Mouse (Mus musculus) right cerebral cortex, postnatal 4 days (tissue): Measurements from ENCODE around the gene Inhbe.

Experiments
- DNase-seq: peaks from one replicate; pipeline ENCODE4 v3.0.0-alpha.2; 2022

Gene Inhbe

DNA sequence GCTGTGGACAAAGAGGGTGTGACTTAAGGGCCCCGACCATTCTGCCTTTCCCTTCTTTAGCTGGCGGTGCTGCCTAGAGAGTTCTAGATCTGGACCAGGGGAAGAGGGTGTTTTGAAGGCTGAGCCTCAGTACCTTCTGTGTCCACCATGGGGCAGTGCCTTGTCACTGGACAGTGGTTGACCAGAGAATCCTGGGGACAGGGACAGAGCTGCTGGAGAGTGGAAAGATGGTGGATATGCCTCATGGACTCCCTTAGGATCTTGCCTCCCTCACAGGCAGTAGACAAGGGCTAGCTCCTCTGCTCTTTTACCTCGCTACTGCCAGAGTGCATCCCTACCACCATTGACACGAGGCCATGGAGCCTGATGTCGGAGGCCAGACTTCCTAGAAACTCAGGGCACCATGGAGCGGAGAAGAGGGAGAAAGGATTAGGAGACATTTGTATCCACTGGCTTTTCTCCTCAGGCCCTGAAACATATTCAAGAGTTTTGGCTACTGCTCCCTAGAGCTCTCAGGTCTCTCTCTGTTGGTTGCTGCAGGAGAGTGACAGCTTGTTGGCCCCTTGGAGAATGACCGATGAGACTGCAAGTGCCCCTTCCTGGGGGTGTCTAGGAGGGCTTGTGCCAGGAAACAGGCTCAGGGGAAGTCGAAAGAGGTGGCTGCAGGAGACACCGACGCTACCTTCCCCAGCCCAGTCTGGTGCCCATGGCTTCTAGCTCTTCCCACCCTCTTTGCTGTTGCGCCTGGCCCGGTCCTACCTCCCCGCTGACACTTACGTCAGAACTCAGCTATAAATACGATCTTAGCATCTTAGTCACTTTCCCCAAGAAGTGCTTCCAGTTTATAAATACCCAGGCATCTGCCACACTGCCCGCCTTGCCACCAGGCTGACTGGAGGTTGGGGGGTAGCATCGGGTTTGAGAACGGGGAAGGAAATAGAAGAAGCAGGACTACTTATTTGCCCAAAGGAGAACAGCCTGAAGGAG lies at the start of gene Inhbe:
Gene Inhbe, minus strand, starts transcription at position 503 of the 987 bp plus-strand sequence.
- DNase-seq: peak; percentile 53

- DNase-seq: no peak
Observed at GRCm38 (mm10) chr10:127391774-127392173, 37.6 kb upstream of the Inhbe start.

DNA sequence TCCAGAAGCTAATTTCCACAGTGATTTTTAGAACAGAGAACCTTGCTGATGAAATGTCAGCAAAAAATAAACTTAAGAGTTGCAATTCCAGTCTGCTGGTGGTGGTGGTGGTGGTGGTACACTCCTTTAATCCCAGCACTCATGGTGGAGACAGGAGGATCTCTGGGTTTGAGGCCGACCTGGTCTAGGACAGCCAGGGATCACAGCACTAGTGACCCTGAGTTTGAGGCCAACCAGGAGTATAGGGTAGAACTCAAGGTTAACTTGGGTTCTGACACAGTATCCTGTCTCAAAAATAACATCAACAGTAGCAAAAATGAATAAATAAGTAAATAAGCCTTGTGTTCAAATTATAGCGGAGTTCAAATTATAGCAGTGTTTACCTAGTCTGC lies 27.5 kb upstream of the Inhbe start:
- DNase-seq: no peak

DNA sequence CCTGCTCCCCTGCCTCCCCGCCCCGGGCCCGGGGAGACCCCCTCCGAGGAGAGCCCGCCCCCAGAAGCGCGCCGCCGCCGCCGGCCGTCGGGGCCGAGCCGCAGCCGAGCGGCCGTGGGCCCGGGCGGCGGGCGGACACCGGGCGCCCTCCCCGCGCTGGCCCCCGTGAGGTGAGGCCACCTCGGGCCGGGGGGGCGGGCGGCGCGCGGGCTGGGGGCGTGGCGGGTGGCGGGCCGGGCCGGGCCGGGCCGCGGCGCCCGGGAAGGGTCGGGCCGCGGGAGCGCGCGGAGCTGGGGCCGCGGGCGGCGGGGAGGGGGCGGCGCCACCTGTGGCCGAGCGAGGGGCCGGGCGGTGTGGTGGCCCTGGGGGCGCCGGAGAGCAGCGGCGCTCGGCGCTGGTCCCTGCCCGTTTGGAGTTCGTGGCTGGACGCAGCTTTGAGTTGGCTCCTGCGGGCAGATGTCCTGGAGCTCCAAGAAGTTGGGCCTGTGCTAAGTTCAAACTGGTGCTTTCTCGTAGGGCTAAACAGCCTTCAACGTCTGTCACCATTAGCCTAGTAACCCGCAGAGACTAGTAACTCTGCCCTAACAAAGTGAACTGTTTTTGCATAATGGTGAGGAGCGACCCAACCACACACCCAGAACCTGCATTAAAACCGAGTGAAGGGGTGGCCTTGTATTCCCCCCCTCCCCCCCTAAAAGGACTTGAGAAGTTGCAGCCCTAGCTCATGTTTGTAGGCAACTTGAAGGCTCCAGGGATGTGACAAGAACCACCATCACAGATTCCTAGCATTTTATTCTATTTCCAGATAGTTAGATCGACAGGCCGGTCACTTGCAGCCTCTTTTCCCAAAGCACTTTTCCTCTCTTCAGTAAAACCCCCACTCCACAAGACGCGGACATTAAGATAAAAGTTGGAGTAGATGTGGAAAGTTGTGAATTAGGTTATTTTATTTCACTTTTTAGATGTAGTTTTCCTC lies 26.8 kb upstream of the Inhbe start:
- DNase-seq: peak; percentile 54

DNA sequence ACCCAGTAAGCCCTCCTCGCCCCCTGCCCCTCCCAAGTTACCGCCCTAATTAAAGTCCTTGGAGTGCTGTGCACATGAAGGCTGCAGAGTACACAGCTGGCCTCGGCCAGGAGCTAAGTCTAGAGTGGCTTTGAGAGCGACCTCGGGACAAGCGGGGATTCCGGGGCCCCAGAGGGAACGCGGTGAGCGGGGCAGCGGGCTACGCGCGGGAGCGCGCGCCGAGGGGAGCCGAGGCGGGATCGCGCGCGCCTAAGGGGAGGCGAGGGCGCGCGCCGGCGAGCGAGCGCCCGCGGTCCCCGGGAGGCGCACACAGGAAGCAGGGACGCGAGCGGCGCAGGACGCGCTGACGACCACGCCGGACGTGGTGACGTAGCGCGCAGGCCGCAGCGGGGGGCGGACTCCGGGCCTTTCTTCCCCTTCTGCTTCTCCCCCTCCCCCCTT lies 26.1 kb upstream of the Inhbe start, which contains the start of gene R3hdm2:
Gene R3hdm2, plus strand, starts transcription at position 77 of the 441 bp plus-strand sequence.
- peak; percentile 91 for DNase-seq

GRCm38 (mm10) chr10:127379654-127380053 lies 25.4 kb upstream of the Inhbe start:
- no peak for DNase-seq

DNA sequence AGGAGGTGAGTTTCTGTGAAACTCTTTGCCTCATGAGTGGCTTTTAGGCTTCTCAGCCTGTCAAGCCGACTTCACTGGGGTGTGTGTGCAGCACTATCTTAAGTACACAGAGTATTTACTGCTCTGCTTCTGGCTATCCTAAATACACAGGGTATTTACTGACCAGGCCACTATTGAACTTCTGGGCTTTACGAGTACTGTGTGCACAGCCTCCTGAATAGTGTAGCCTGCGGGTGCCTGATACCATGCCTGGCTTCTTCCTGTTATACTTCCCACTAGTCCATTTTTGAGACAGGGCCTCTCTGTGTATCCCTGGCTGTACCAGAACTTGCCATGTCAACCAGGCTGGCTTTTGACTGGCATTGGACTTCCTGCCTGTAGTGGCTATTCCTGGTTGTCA lies 23.5 kb upstream of the Inhbe start:
- DNase-seq: no peak

- DNase-seq: no peak
Observed at GRCm38 (mm10) chr10:127371023-127371422, 16.8 kb upstream of the Inhbe start.

DNA sequence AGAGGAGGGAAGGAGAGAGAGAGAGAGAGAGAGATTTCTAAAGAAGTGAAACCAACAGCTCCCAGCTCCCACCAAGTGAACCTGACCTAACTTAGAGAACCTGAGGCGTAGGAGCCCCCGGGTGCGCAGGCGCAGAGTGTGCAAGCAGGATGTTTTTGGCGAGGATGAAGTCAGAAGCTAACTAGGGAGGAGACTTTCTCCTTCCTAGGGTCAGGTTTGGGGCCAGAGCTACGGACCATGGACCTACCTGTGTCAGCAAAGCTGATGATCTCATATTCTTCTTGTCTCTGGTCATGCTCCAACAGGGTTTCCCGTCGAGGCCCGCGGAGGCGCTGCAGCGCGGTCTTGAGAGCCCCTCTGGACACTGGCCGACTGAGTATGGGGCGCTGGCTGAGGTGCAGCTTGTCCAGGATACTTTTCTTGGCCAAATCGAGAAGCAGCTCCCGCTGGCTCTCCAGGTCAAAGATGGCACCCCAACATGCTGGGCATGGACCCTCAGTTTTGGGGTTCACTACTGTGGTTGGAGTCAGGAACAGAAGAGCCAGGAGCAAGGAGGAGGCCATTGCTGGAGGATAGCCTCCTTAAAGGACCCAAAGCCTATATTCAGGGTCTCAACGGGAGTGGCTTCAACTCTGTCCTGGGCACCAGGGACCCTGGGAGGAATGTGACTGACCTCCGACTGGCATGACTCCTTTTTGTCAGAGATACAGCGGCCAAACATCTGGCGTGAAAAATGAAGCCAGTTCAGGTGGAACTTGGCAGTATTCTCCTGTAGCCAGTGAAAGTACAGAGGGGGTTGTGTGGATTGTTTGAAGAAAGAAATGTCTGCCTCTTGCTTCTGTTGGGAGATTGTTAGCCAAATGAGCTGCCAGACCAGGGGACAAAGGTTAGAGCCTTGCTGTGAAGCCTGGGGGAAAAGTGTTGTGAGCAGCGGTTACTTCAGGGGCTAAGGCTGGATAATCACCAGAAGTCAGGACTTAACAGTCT lies 15.9 kb upstream of the Inhbe start, which contains the start of gene Inhbc:
Gene Inhbc, minus strand, starts transcription at position 598 of the 987 bp plus-strand sequence.
- no peak for DNase-seq

DNA sequence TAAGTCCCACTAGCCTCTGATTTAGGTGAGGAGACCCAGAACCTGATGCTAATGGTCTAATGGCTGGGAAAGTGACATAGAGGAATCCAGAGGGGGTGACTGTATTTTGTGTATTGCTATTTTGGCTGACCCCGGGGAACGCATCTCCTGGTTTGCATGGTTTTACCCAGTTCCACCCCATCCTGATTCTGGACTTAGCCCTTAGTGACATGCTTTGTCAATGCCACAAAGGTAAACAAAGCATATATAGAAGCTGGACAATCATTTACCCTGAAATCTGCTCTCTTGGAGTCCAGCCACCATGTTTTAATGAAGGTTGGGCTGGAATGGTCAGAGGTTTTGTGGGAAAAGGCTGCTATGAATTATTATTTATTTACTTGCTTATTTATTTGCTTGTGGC lies 14.1 kb upstream of the Inhbe start:
- DNase-seq: no peak

- no peak for DNase-seq
Observed at GRCm38 (mm10) chr10:127367116-127367515, 12.9 kb upstream of the Inhbe start.

GRCm38 (mm10) chr10:127360714-127361113 lies 6.5 kb upstream of the Inhbe start:
- no peak for DNase-seq

DNA sequence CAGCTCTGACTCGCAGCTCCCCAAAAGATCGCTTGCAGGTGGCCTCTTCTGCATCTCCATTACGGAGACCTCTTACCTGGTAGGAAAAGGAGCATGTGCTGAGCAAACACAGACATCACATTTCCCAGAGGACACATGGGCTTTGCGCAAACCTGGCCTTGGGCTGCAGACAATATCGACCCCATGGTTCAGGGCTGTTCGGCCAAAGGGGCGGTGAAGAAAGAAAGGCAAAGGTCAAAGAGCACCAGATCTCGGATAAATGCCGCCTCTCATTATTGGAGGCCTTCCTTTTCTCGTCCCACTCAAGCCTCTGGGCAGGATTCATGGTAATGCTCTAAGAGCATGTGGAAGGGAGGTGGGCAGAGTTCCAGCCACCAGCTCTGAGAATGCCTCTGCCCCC lies 1.1 kb upstream of the Inhbe start:
- DNase-seq: no peak

DNA sequence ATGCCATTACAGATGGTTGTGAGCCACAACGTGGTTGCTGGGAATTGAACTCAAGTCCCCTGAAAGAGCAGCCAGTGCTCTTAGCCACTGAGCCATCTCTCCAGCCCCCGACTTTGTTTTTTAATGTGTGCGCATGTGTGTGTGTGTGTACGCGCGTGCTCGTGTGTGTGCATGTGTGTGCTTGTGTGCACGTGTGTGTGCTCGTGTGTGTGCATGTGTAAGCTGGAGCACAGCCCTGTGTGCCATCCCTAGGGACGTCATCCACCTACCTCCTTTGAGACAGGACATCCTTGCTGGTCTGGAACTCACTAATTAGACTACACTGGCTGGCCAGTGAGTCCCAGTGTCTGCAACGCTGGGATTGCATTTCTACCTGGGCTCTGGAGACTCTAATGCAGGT lies 1.4 kb downstream of the Inhbe start:
- no peak for DNase-seq

DNA sequence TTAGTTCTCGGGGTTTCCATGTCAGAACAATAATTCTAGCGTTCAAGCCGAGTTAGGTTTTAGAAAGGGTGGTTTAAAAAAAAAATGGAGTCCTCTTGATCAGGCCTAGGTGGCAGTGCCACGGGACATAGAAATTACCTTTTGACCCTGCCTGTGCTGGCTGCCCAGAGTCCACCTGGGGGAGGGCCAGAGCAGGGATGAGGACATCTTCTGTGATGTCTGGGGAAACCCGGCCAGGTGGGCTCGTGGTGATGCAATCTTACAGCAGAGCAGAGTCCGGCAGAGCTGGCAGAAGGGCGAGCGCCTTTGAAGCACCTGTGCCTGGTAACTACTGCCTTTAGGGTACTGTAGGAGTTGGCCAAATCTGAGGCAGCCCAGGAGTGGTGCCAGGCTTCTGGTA lies 2.0 kb downstream of the Inhbe start:
- no peak for DNase-seq

- DNase-seq: no peak
Observed at GRCm38 (mm10) chr10:127351719-127352118, 2.5 kb downstream of the Inhbe start.

- DNase-seq: no peak
Observed at GRCm38 (mm10) chr10:127351285-127351595, 3.0 kb downstream of the Inhbe start.

- DNase-seq: peak; percentile 70
Observed at GRCm38 (mm10) chr10:127350594-127351284, 3.5 kb downstream of the Inhbe start.

GRCm38 (mm10) chr10:127349810-127350209 lies 4.4 kb downstream of the Inhbe start:
- DNase-seq: no peak

GRCm38 (mm10) chr10:127348957-127349356 lies 5.3 kb downstream of the Inhbe start:
- peak; percentile 45 for DNase-seq

GRCm38 (mm10) chr10:127346173-127346572 lies 8.0 kb downstream of the Inhbe start:
- DNase-seq: no peak
